In the genomic region with DNA sequence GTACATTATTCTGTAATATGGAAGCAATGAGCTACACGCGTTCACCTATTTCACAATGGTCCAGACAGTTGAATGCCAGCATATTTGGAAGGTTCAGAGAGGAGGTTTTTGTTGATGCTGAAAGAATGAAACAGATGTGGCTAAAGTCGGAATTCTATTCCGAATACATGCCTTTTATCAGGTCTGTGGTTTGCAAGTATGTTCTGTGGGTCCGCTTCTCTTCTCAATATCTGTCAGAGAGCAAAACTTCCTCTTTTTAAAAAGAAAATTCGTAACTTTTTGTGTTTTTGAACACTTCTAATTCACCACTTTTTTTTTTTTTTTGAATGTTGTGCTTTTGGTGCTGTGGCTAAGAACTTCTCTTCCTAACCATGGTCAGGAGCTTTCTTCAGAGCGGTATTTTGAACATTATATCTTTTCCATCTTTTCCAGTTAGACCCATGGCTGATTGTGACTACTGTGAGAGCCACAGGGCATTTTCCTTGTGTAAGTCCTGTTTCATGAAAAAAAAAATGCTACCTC, we compare ENCODE assay signal across 25 mouse cellular contexts. TPM values are rescaled to one million over a fixed set of nuclear protein-coding genes. Genes with fewer than 3 reads are reported as not detected.
DNase-seq lines count a peak whose midpoint lies in the region; ATAC-seq and TF ChIP-seq lines count a peak whose summit lies in the region.
"Had no signal": no experiment of that assay in that cellular context is flagged by ENCODE, and none has a peak within 500 bp of the region (broad histone marks: within the 10 kb centered on the region; RNA-seq: fewer than 3 reads in every experiment).

No protein-coding gene starts in this region.

- peak overlapping the region; percentile 41 for H3K9ac ChIP-seq in MEL (ENCODE audit: control insufficient read depth, low read depth, low read length, poor library complexity, severe bottlenecking)
- H3K9ac ChIP-seq: embryonic facial prominence, embryonic 15.5 days; heart, embryonic 12.5 days; hindbrain, embryonic 12.5 days had no signal

- peak; percentile 69 to 81 for TF ChIP-seq EP300 in MEL (IDR thresholded peaks at IDR 0.05; ENCODE audit: low read depth in 1 of 2, low read length in 2 of 2)

- H3K9me3 ChIP-seq in MEL (replicated peaks; ENCODE audit: insufficient read depth, low read length), result no peaks in the 10 kb centered on the region
- H3K9me3 ChIP-seq: embryonic facial prominence, embryonic 15.5 days; forebrain, embryonic 10.5 days; heart, embryonic 12.5 days; hindbrain, embryonic 12.5 days had no signal

- TF ChIP-seq POLR2A in MEL (IDR thresholded peaks at IDR 0.05; ENCODE audit: control insufficient read depth in 1 of 2, insufficient read depth in 1 of 2, low read depth in 1 of 2, low read length in 2 of 2, poor library complexity in 1 of 2), result no peak

- H3K27ac ChIP-seq in MEL (ENCODE audit: control insufficient read depth, low read depth, low read length), result peak overlapping the region; percentile 76
- H3K27ac ChIP-seq: embryonic facial prominence, embryonic 15.5 days; forebrain, embryonic 10.5 days; hindbrain, embryonic 12.5 days had no signal

- ATAC-seq in granulocyte monocyte progenitor cell, adult 5-6 weeks (replicated peaks; ENCODE audit: poor library complexity, severe bottlenecking), result peak; percentile 69
- ATAC-seq in megakaryocyte progenitor cell, adult 5-6 weeks (replicated peaks; ENCODE audit: poor library complexity), result peak; percentile 65
- ATAC-seq: activated CD4-positive, CD25-positive, alpha-beta regulatory T cell, adult 4 months; forebrain, embryonic 14.5 days; hindbrain, embryonic 16.5 days; inflammation-experienced regulatory T-cells, adult 6 months; intestine, postnatal 0 days; Patski had no signal

- no peaks in the 10 kb centered on the region for H3K79me2 ChIP-seq in MEL (ENCODE audit: control insufficient read depth, insufficient read depth, low read length, poor library complexity)

- peak overlapping the region; percentile 40 to 44 for H3K4me3 ChIP-seq in MEL (ENCODE audit: control insufficient read depth in 1 of 2, insufficient read depth in 1 of 2, low read depth in 2 of 2, low read length in 2 of 2)
- H3K4me3 ChIP-seq: embryonic facial prominence, embryonic 15.5 days; erythroblast, embryonic 14.5 days; forebrain, embryonic 10.5 days; heart, embryonic 12.5 days; hindbrain, embryonic 12.5 days had no signal

- H3K36me3 ChIP-seq in MEL (ENCODE audit: control insufficient read depth in 1 of 2, insufficient read depth in 2 of 2, low read length in 2 of 2), result peaks cover 0 to 13% of the 10 kb centered on the region in 2 experiments; a peak in 2 of 4 replicates
- H3K36me3 ChIP-seq: embryonic facial prominence, embryonic 15.5 days; forebrain, embryonic 10.5 days; heart, embryonic 12.5 days; hindbrain, embryonic 12.5 days had no signal

- DNase-seq in A20 (ENCODE audit: low read depth, low spot score) (peak; percentile 66), MEL (ENCODE audit: low read depth, low spot score) (peak; percentile 83)
- DNase-seq in kidney, adult 18-20 months, result no peak
- DNase-seq in cerebellum, adult 11-12 months, result no peak
- no peak for DNase-seq in testis, postnatal 10 days (ENCODE audit: low spot score)
- DNase-seq: adrenal gland, postnatal 14 days; cerebellum, adult 18-20 months; cerebellum, adult 9-11 months; embryo, embryonic 11 days; gastrocnemius, postnatal 14 days; heart, postnatal 36 days had no signal

- TF ChIP-seq RAD21 in MEL (IDR thresholded peaks at IDR 0.05; ENCODE audit: low read depth, low read length), result no peak

- peaks cover 5 to 14% of the 10 kb centered on the region in 2 experiments; a peak in 3 of 4 replicates for H3K4me1 ChIP-seq in MEL (ENCODE audit: control insufficient read depth in 1 of 2, insufficient read depth in 2 of 2, low read length in 2 of 2)
- H3K4me1 ChIP-seq: embryonic facial prominence, embryonic 15.5 days; forebrain, embryonic 10.5 days; hindbrain, embryonic 12.5 days had no signal

- no peaks in the 10 kb centered on the region for H3K27me3 ChIP-seq in MEL (ENCODE audit: control insufficient read depth in 1 of 2, insufficient read depth in 2 of 2, low read length in 2 of 2)
- H3K27me3 ChIP-seq: embryonic facial prominence, embryonic 15.5 days; heart, embryonic 12.5 days; Patski had no signal

- TF ChIP-seq CTCF in MEL (IDR thresholded peaks at IDR 0.05 in 2 of 3, conservative IDR thresholded peaks at IDR 0.05 in 1 of 3; ENCODE audit: control insufficient read depth in 1 of 3, insufficient read depth in 1 of 3, low read depth in 2 of 3, low read length in 3 of 3, poor library complexity in 1 of 3, severe bottlenecking in 1 of 3), result no peak

TF ChIP-seq in MEL, 35 proteins besides CTCF, POLR2A, EP300 and RAD21:
- no peak for TF ChIP-seq MYB (IDR thresholded peaks at IDR 0.05; ENCODE audit: low read depth, low read length)
- TF ChIP-seq ETS1 (IDR thresholded peaks at IDR 0.05; ENCODE audit: low read depth, low read length), result peak; percentile 72
- no peak for TF ChIP-seq ZC3H11A (IDR thresholded peaks at IDR 0.05; ENCODE audit: low read depth, low read length)
- no peak for TF ChIP-seq E2F4 (IDR thresholded peaks at IDR 0.05; ENCODE audit: borderline replicate concordance, low read depth, low read length)
- no peak for TF ChIP-seq CHD1 (IDR thresholded peaks at IDR 0.05; ENCODE audit: low read depth, low read length)
- no peak for TF ChIP-seq MAZ (IDR thresholded peaks at IDR 0.05; ENCODE audit: low read depth, low read length)
- TF ChIP-seq MEF2A (IDR thresholded peaks at IDR 0.05; ENCODE audit: extremely low read depth, insufficient replicate concordance, low read depth, low read length, poor library complexity, severe bottlenecking), result no peak
- TF ChIP-seq CHD2 (IDR thresholded peaks at IDR 0.05; ENCODE audit: low read length), result no peak
- no peak for TF ChIP-seq ELF1 (IDR thresholded peaks at IDR 0.05; ENCODE audit: low read depth, low read length)
- TF ChIP-seq KAT2A (conservative IDR thresholded peaks at IDR 0.05; ENCODE audit: low read depth, low read length), result no peak
- TF ChIP-seq ZKSCAN1 (IDR thresholded peaks at IDR 0.05; ENCODE audit: low read depth, low read length), result no peak
- no peak for TF ChIP-seq POLR2AphosphoS2 (IDR thresholded peaks at IDR 0.05; ENCODE audit: low read length)
- TF ChIP-seq BHLHE40 (IDR thresholded peaks at IDR 0.05; ENCODE audit: borderline replicate concordance, low read depth, low read length), result no peak
- 0 out of 2 replicates have a peak, but pooled peaks have one; percentile 17 for TF ChIP-seq MXI1 (IDR thresholded peaks at IDR 0.05; ENCODE audit: low read depth, low read length)
- no peak for TF ChIP-seq POLR2AphosphoS5 (IDR thresholded peaks at IDR 0.05; ENCODE audit: borderline replicate concordance, low read depth, low read length)
- TF ChIP-seq ZMIZ1 (IDR thresholded peaks at IDR 0.05; ENCODE audit: low read depth, low read length), result no peak
- TF ChIP-seq HCFC1 (IDR thresholded peaks at IDR 0.05; ENCODE audit: low read depth, low read length), result 0 out of 2 replicates have a peak, but pooled peaks have one; percentile 11
- peak; percentile 66 for TF ChIP-seq RCOR1 (IDR thresholded peaks at IDR 0.05; ENCODE audit: low read depth, low read length)
- 0 out of 2 replicates have a peak, but pooled peaks have one; percentile 26 for TF ChIP-seq TBP (IDR thresholded peaks at IDR 0.05; ENCODE audit: low read depth, low read length)
- TF ChIP-seq MAX (IDR thresholded peaks at IDR 0.05; ENCODE audit: low read length), result no peak
- TF ChIP-seq TCF12 (IDR thresholded peaks at IDR 0.05; ENCODE audit: low read depth, low read length), result no peak
- TF ChIP-seq ZNF384 (IDR thresholded peaks at IDR 0.05; ENCODE audit: low read depth, low read length), result peak; percentile 95
- no peak for TF ChIP-seq JUND (IDR thresholded peaks at IDR 0.05; ENCODE audit: low read depth, low read length)
- 0 out of 2 replicates have a peak, but pooled peaks have one; percentile 42 for TF ChIP-seq MYC (IDR thresholded peaks at IDR 0.05; ENCODE audit: low read depth, low read length)
- TF ChIP-seq SIN3A (IDR thresholded peaks at IDR 0.05; ENCODE audit: low read length), result peak; percentile 71
- no peak for TF ChIP-seq NELFE (IDR thresholded peaks at IDR 0.05; ENCODE audit: low read depth, low read length)
- TF ChIP-seq GATA1 (IDR thresholded peaks at IDR 0.05; ENCODE audit: low read depth, low read length), result peak; percentile 86
- no peak for TF ChIP-seq TAL1 (IDR thresholded peaks at IDR 0.05; ENCODE audit: low read length)
- TF ChIP-seq USF1 (IDR thresholded peaks at IDR 0.05; ENCODE audit: low read depth, low read length), result no peak
TF ChIP-seq in MEL: peak in this region for 9.

RNA-seq across cellular contexts. Expression of gene Fer, which starts 5.8 kb away (rescaled TPM):
- total RNA-seq in MEL (2012; rRNA removed), result 8.5 and 9.4 TPM in 2 replicates
- polyA plus RNA-seq in MEL (2012; ENCODE audit: insufficient read depth in 1 of 2, insufficient read length in 2 of 2, low read depth in 1 of 2, low replicate concordance in 2 of 2, missing spikeins in 1 of 2), result 10 to 100 TPM in 1 of 2 experiments, not detected in 1; 11.2 TPM
- 3.2 and 5.0 TPM in 2 replicates for total RNA-seq in granulocyte monocyte progenitor cell, adult 5-6 weeks (2014; fragmentation: Nextera tagmentation)
- total RNA-seq in granulocyte monocyte progenitor cell, adult 5-6 weeks (2017), result 8.9 and 13.4 TPM in 2 replicates
- total RNA-seq in megakaryocyte progenitor cell, adult 5-6 weeks (2015), result 4.9 and 5.9 TPM in 2 replicates
- total RNA-seq in megakaryocyte progenitor cell, adult 5-6 weeks (2017), result 6.7 and 9.7 TPM in 2 replicates

RNA-seq across cellular contexts. Expression of gene A930002H24Rik, which starts 6.5 kb away (rescaled TPM):
- total RNA-seq in MEL (2012; rRNA removed), result 0.69 and 1.1 TPM in 2 replicates
- polyA plus RNA-seq in MEL (2012; ENCODE audit: insufficient read depth in 1 of 2, insufficient read length in 2 of 2, low read depth in 1 of 2, low replicate concordance in 2 of 2, missing spikeins in 1 of 2), result under 1 TPM in 1 of 2 experiments, not detected in 1; 0.70 TPM
- total RNA-seq in granulocyte monocyte progenitor cell, adult 5-6 weeks (2014; fragmentation: Nextera tagmentation), result not detected in 2 replicates
- not detected in 2 replicates for total RNA-seq in granulocyte monocyte progenitor cell, adult 5-6 weeks (2017)
- not detected in 2 replicates for total RNA-seq in megakaryocyte progenitor cell, adult 5-6 weeks (2015)
- total RNA-seq in megakaryocyte progenitor cell, adult 5-6 weeks (2017), result not detected in 2 replicates
- total RNA-seq: gastrocnemius, adult 18-20 months; gastrocnemius, postnatal 14 days; heart, postnatal 36 days had no signal
- polyA plus RNA-seq: activated CD4-positive, CD25-positive, alpha-beta regulatory T cell, adult 4 months; inflammation-experienced regulatory T-cells, adult 6 months had no signal

Comparison
In these comparisons a context has a peak if more than half of its experiments do, and no peak if none do; other contexts are left out.
1. DNase-seq: peak in A20 (single experiment) and MEL (single experiment); none in kidney, adult 18-20 months (single experiment), cerebellum, adult 11-12 months (single experiment) and testis, postnatal 10 days (single experiment).